Mouse (Mus musculus) fat pad, adult 2 months (tissue): ENCODE measurements around the gene B3gat2.

ENCODE experiments used
- DNase-seq: peaks from one replicate; pipeline ENCODE4 v3.0.0-alpha.2; 2011; ENCODE audit warnings: low read depth, low spot score; ENCODE audit errors: extremely low read depth

The B3gat2 gene

GRCm38 (mm10) chr1:23761502-23762135 lies at the start of gene B3gat2:
Gene B3gat2 (plus strand): TSS chr1:23761753.
- no peak for DNase-seq

GRCm38 (mm10) chr1:23720326-23720725 lies 41.2 kb upstream of the B3gat2 start:
- DNase-seq = no peak

GRCm38 (mm10) chr1:23721036-23721435 lies 40.5 kb upstream of the B3gat2 start:
- DNase-seq = no peak

GRCm38 (mm10) chr1:23722469-23723372 lies 38.8 kb upstream of the B3gat2 start:
- no peak for DNase-seq

GRCm38 (mm10) chr1:23731324-23731723 lies 30.2 kb upstream of the B3gat2 start:
- DNase-seq = no peak

- DNase-seq = no peak
Measured at GRCm38 (mm10) chr1:23750864-23751532, 10.6 kb upstream of the B3gat2 start.

- DNase-seq = no peak
Measured at GRCm38 (mm10) chr1:23753091-23753490, 8.5 kb upstream of the B3gat2 start.

- DNase-seq = no peak
Measured at GRCm38 (mm10) chr1:23753591-23753990, 8.0 kb upstream of the B3gat2 start.

GRCm38 (mm10) chr1:23754340-23754739 lies 7.2 kb upstream of the B3gat2 start:
- no peak for DNase-seq

- DNase-seq = no peak
Measured at GRCm38 (mm10) chr1:23754967-23755366, 6.6 kb upstream of the B3gat2 start.

GRCm38 (mm10) chr1:23762136-23762687 lies 659 bp downstream of the B3gat2 start:
- DNase-seq = no peak

GRCm38 (mm10) chr1:23762782-23763630 lies 1.5 kb downstream of the B3gat2 start:
- DNase-seq = no peak

- DNase-seq = no peak
Measured at GRCm38 (mm10) chr1:23763726-23764125, 2.2 kb downstream of the B3gat2 start.

- no peak for DNase-seq
Measured at GRCm38 (mm10) chr1:23764710-23765109, 3.2 kb downstream of the B3gat2 start.

- no peak for DNase-seq
Measured at GRCm38 (mm10) chr1:23773039-23773438, 11.5 kb downstream of the B3gat2 start.

- DNase-seq = no peak
Measured at GRCm38 (mm10) chr1:23792737-23793533, 31.4 kb downstream of the B3gat2 start.

GRCm38 (mm10) chr1:23798306-23798705 lies 36.8 kb downstream of the B3gat2 start:
- DNase-seq = no peak

GRCm38 (mm10) chr1:23821615-23822014 lies 60.1 kb downstream of the B3gat2 start:
- no peak for DNase-seq

- no peak for DNase-seq
Measured at GRCm38 (mm10) chr1:23826887-23827758, 65.6 kb downstream of the B3gat2 start.
